Mouse (Mus musculus) hindbrain, embryonic 13.5 days (tissue): ENCODE results near the gene Atp8a2. TPM values are rescaled to one million over a fixed set of nuclear protein-coding genes. Genes with fewer than 3 reads are reported as not detected.
A peak's percentile ranks its signal among the peaks of the same experiment; 100 is the strongest.
"Not testable (repeated sequence)": the region's sequence is repeated elsewhere in the genome, so short reads cannot be mapped to it uniquely, and the experiment has no call there.

ENCODE experiments used
- ATAC-seq: fragments of 200-750 bp; cut with Nextera tagmentation; 2 replicates; pipeline ENCODE4 v1.8.0; 2017; ENCODE audit warnings: moderate TSS enrichment; ENCODE audit not compliant: low FRiP score
- H3K27ac ChIP-seq: fragments of 300-500 bp; sonication (generic); 2 replicates; pipeline ENCODE4 v1.5.1; 2015; ENCODE audit warnings: inconsistent platforms, mild to moderate bottlenecking, moderate library complexity
- H3K27me3 ChIP-seq: fragments of 300-500 bp; sonication (generic); 2 replicates; pipeline ENCODE4 v1.6.1; 2015; ENCODE audit warnings: mild to moderate bottlenecking, inconsistent platforms
- H3K36me3 ChIP-seq: fragments of 300-500 bp; sonication (generic); 2 replicates; pipeline ENCODE4 v1.6.1; 2015; ENCODE audit warnings: mild to moderate bottlenecking, inconsistent platforms
- H3K4me1 ChIP-seq: fragments of 300-500 bp; sonication (generic); replicated peaks from 2 replicates; pipeline ENCODE4 v1.6.1; 2015; ENCODE audit warnings: inconsistent platforms
- H3K4me2 ChIP-seq: fragments of 300-500 bp; sonication (generic); 2 replicates; pipeline ENCODE4 v1.6.1; 2015; ENCODE audit warnings: inconsistent platforms, mild to moderate bottlenecking, moderate library complexity
- H3K4me3 ChIP-seq: fragments of 300-500 bp; sonication (generic); 2 replicates; pipeline ENCODE4 v1.5.1; 2015; ENCODE audit warnings: mild to moderate bottlenecking, inconsistent platforms
- H3K9ac ChIP-seq: fragments of 300-500 bp; sonication (generic); 2 replicates; pipeline ENCODE4 v1.6.1; 2015; ENCODE audit warnings: mild to moderate bottlenecking, inconsistent platforms
- H3K9me3 ChIP-seq: fragments of 300-500 bp; sonication (generic); 2 replicates; pipeline ENCODE4 v1.6.1; 2016; ENCODE audit warnings: inconsistent platforms
- WGBS: fragments of 180-500 bp; shearing (Covaris S2); methylation state at CpG from one replicate; pipeline ENCODE4 v1.1.7; 2015; 5-methylcytosine and 5-hydroxymethylcytosine counted together
- polyA plus RNA-seq: library from polyadenylated mRNA; unstranded; fragments of >200 nt; fragmentation: Nextera tagmentation; extraction: Ambion mirVana; gene quantifications from 2 replicates; pipeline ENCODE4 v1.2.1, GENCODE M21; 2015

The Atp8a2 gene
- polyA plus RNA-seq, 1 experiment from 2014 or later, result 33.6 TPM

GRCm38 (mm10) chr14:59727016-59727415 lies 470.0 kb downstream of the Atp8a2 start:
- Histone ChIP-seq H3K27me3 (peaks cover 79% of the 10 kb centered on the region), H3K36me3 (no peaks in the 10 kb centered on the region), H3K9ac (no peak overlapping the region), H3K4me2 (no peak overlapping the region), H3K4me1 (peaks cover 8% of the 10 kb centered on the region; the same call in 1 of the 2 replicates), H3K9me3 (no peaks in the 10 kb centered on the region), H3K4me3 (no peak overlapping the region), H3K27ac (no peak overlapping the region)
- WGBS, result 91% methylated on average over 4 of the region's 4 CpGs
- ATAC-seq, result no peak

GRCm38 (mm10) chr14:59723163-59723562 lies 473.8 kb downstream of the Atp8a2 start:
- WGBS, result 85% methylated on average over 2 of the region's 2 CpGs
- Histone ChIP-seq H3K27me3 (peaks cover 59% of the 10 kb centered on the region), H3K27ac (no peak overlapping the region), H3K36me3 (no peaks in the 10 kb centered on the region), H3K9ac (no peak overlapping the region), H3K4me3 (no peak overlapping the region), H3K4me1 (no peaks in the 10 kb centered on the region), H3K9me3 (no peaks in the 10 kb centered on the region), H3K4me2 (no peak overlapping the region)
- ATAC-seq, result no peak

GRCm38 (mm10) chr14:59721957-59722356 lies 475.0 kb downstream of the Atp8a2 start:
- Histone ChIP-seq H3K27me3 (peaks cover 55% of the 10 kb centered on the region), H3K4me3 (no peak overlapping the region), H3K9me3 (no peaks in the 10 kb centered on the region), H3K36me3 (no peaks in the 10 kb centered on the region), H3K4me1 (no peaks in the 10 kb centered on the region), H3K27ac (no peak overlapping the region), H3K9ac (no peak overlapping the region), H3K4me2 (no peak overlapping the region)
- 83% methylated on average over 4 of the region's 4 CpGs for WGBS
- ATAC-seq, result no peak

- Histone ChIP-seq H3K4me1 (no peaks in the 10 kb centered on the region), H3K9ac (no peak overlapping the region), H3K9me3 (no peaks in the 10 kb centered on the region), H3K27ac (no peak overlapping the region), H3K4me2 (no peak overlapping the region), H3K4me3 (no peak overlapping the region), H3K36me3 (no peaks in the 10 kb centered on the region), H3K27me3 (peaks cover 49% of the 10 kb centered on the region)
- no peak for ATAC-seq
- WGBS, result 83% methylated on average over 3 of the region's 3 CpGs
Measured at GRCm38 (mm10) chr14:59721356-59721755, 475.6 kb downstream of the Atp8a2 start.

- H3K27me3 ChIP-seq, result peaks cover 46% of the 10 kb centered on the region
- 89% methylated on average over 4 of the region's 4 CpGs for WGBS
- H3K27ac ChIP-seq, result no peak overlapping the region
- H3K9me3 ChIP-seq, result no peaks in the 10 kb centered on the region
- H3K9ac ChIP-seq, result no peak overlapping the region
- H3K4me1 ChIP-seq, result peaks cover 7% of the 10 kb centered on the region; the same call in 1 of the 2 replicates
- ATAC-seq, result no peak
- H3K4me3 ChIP-seq, result no peak overlapping the region
- no peak overlapping the region for H3K4me2 ChIP-seq
- H3K36me3 ChIP-seq, result no peaks in the 10 kb centered on the region
Measured at GRCm38 (mm10) chr14:59720386-59720785, 476.6 kb downstream of the Atp8a2 start.

- H3K9me3 ChIP-seq, H3K4me3 ChIP-seq, H3K36me3 ChIP-seq, H3K27ac ChIP-seq, H3K9ac ChIP-seq, ATAC-seq, H3K4me1 ChIP-seq, H3K4me2 ChIP-seq: not testable (repeated sequence)
- WGBS, result 69% methylated on average over 3 of the region's 3 CpGs
- H3K27me3 ChIP-seq, result peaks cover 17% of the 10 kb centered on the region
Measured at GRCm38 (mm10) chr14:59716443-59717085, 480.4 kb downstream of the Atp8a2 start.

- H3K4me2 ChIP-seq, result no peak overlapping the region
- peaks cover 7% of the 10 kb centered on the region; the same call in 1 of the 2 replicates for H3K4me1 ChIP-seq
- H3K4me3 ChIP-seq, result no peak overlapping the region
- H3K9me3 ChIP-seq, result no peaks in the 10 kb centered on the region
- peaks cover 16% of the 10 kb centered on the region for H3K27me3 ChIP-seq
- 40% methylated on average over 13 of the region's 13 CpGs for WGBS
- ATAC-seq, result peak; percentile 59; the same call in 1 of the 2 replicates
- no peak overlapping the region for H3K9ac ChIP-seq
- no peak overlapping the region for H3K27ac ChIP-seq
- no peaks in the 10 kb centered on the region for H3K36me3 ChIP-seq
Measured at GRCm38 (mm10) chr14:59715695-59716442, 481.1 kb downstream of the Atp8a2 start.

- ATAC-seq, result no peak
- Histone ChIP-seq H3K27me3 (no peaks in the 10 kb centered on the region), H3K4me1 (no peaks in the 10 kb centered on the region), H3K4me2 (no peak overlapping the region), H3K4me3 (no peak overlapping the region), H3K9me3 (no peaks in the 10 kb centered on the region), H3K27ac (no peak overlapping the region), H3K36me3 (no peaks in the 10 kb centered on the region), H3K9ac (no peak overlapping the region)
- 80% methylated on average over 3 of the region's 3 CpGs for WGBS
Measured at GRCm38 (mm10) chr14:59709505-59710335, 487.3 kb downstream of the Atp8a2 start.

- H3K4me3 ChIP-seq, result no peak overlapping the region
- H3K27ac ChIP-seq, result no peak overlapping the region
- H3K9ac ChIP-seq, result no peak overlapping the region
- ATAC-seq, result no peak
- H3K4me2 ChIP-seq, result no peak overlapping the region
- no peaks in the 10 kb centered on the region for H3K27me3 ChIP-seq
- no peaks in the 10 kb centered on the region for H3K36me3 ChIP-seq
- WGBS, result 92% methylated on average over 7 of the region's 7 CpGs
- no peaks in the 10 kb centered on the region for H3K4me1 ChIP-seq
- H3K9me3 ChIP-seq, result no peaks in the 10 kb centered on the region
Measured at GRCm38 (mm10) chr14:59708009-59708408, 489.0 kb downstream of the Atp8a2 start.

GRCm38 (mm10) chr14:59705326-59706058 lies 491.5 kb downstream of the Atp8a2 start:
- H3K9ac ChIP-seq, result no peak overlapping the region
- no peak for ATAC-seq
- no peak overlapping the region for H3K4me2 ChIP-seq
- no peaks in the 10 kb centered on the region for H3K36me3 ChIP-seq
- peaks cover 11% of the 10 kb centered on the region for H3K4me1 ChIP-seq
- H3K4me3 ChIP-seq, result no peak overlapping the region
- H3K9me3 ChIP-seq, result no peaks in the 10 kb centered on the region
- H3K27ac ChIP-seq, result no peak overlapping the region
- WGBS, result 87% methylated on average over 13 of the region's 13 CpGs
- H3K27me3 ChIP-seq, result 0 out of 2 replicates have a peak, but pooled peaks cover 4% of the 10 kb centered on the region

- Histone ChIP-seq H3K4me2 (no peak overlapping the region), H3K27me3 (0 out of 2 replicates have a peak, but pooled peaks cover 4% of the 10 kb centered on the region), H3K4me1 (peaks cover 11% of the 10 kb centered on the region), H3K9me3 (no peaks in the 10 kb centered on the region), H3K27ac (peak overlapping the region; percentile 30; the same call in 1 of the 2 replicates), H3K36me3 (no peaks in the 10 kb centered on the region), H3K9ac (no peak overlapping the region), H3K4me3 (no peak overlapping the region)
- WGBS, result 57% methylated on average over 5 of the region's 5 CpGs
- 0 out of 2 replicates have a peak, but pooled peaks have one; percentile 29 for ATAC-seq
Measured at GRCm38 (mm10) chr14:59701492-59701891, 495.5 kb downstream of the Atp8a2 start.
